Mouse (Mus musculus) megakaryocyte, adult 5-6 weeks (primary cell): ENCODE results near the gene Tada3. TPM values are rescaled to one million over a fixed set of nuclear protein-coding genes. Genes with fewer than 3 reads are reported as not detected.
"Not testable (repeated sequence)": the region's sequence is repeated elsewhere in the genome, so short reads cannot be mapped to it uniquely, and the experiment has no call there.

ENCODE experiments used
- ATAC-seq: 2 replicates; pipeline ENCODE4 v1.8.0; 2016; ENCODE audit warnings: mild to moderate bottlenecking, inconsistent platforms; ENCODE audit not compliant: poor library complexity, severe bottlenecking
- total RNA-seq, 2 experiments: library from RNA; stranded (forward) in 1 of 2; stranded (reverse) in 1 of 2; fragments of 153-499, 151-499 nt in 1 of 2; fragments of 221-1000, 200-1000 nt in 1 of 2; gene quantifications; 2 replicates each; pipeline versions ENCODE4 v1.2.3 to v1.2.4; 2015 to 2017

The Tada3 gene
- total RNA-seq, 2 experiments from 2014 or later, result 14.1 to 23.6 TPM

- ATAC-seq, result no peak
Observed at GRCm38 (mm10) chr6:113346897-113347296, 30.8 kb downstream of the Tada3 start.

GRCm38 (mm10) chr6:113344321-113344720, 33.4 kb downstream of the Tada3 start:
- no peak for ATAC-seq

- ATAC-seq, result peak; percentile 95
Observed at GRCm38 (mm10) chr6:113343177-113344092, 34.2 kb downstream of the Tada3 start, which contains the start of gene Camk1. Camk1 (minus strand) TSS chr6:113343984.

- ATAC-seq, result no peak
Observed at GRCm38 (mm10) chr6:113342297-113342696, 35.4 kb downstream of the Tada3 start.

- ATAC-seq, result peak; percentile 70
Observed at GRCm38 (mm10) chr6:113341574-113341973, 36.1 kb downstream of the Tada3 start.

GRCm38 (mm10) chr6:113336852-113337620, 40.6 kb downstream of the Tada3 start:
- no peak for ATAC-seq

- no peak for ATAC-seq
Observed at GRCm38 (mm10) chr6:113334216-113334615, 43.5 kb downstream of the Tada3 start.

- no peak for ATAC-seq
Observed at GRCm38 (mm10) chr6:113333137-113333950, 44.3 kb downstream of the Tada3 start.

- ATAC-seq, result not testable (repeated sequence)
Observed at GRCm38 (mm10) chr6:113332734-113333133, 44.9 kb downstream of the Tada3 start.

- no peak for ATAC-seq
Observed at GRCm38 (mm10) chr6:113331721-113332120, 46.0 kb downstream of the Tada3 start.

- peak; percentile 64 for ATAC-seq
Observed at GRCm38 (mm10) chr6:113330547-113330946, 47.1 kb downstream of the Tada3 start.

GRCm38 (mm10) chr6:113329396-113329795, 48.3 kb downstream of the Tada3 start:
- no peak for ATAC-seq

- ATAC-seq, result peak; percentile 88
Observed at GRCm38 (mm10) chr6:113326533-113327315, 51.0 kb downstream of the Tada3 start, which contains the start of gene Ogg1. Ogg1 (plus strand) TSS chr6:113326972.

Other genes with a start within 250 kb of the Tada3 start
- 0.18 TPM in 1 of 2 replicates, not detected in the other for gene Lhfpl4, start 182.5 kb downstream of the Tada3 start, total RNA-seq (2015)
- gene Lhfpl4, start 182.5 kb downstream of the Tada3 start, total RNA-seq (2017), result not detected in 2 replicates
- 30.6 and 34.0 TPM in 2 replicates for gene Mtmr14, start 140.0 kb downstream of the Tada3 start, total RNA-seq (2015)
- 56.5 and 60.9 TPM in 2 replicates for gene Mtmr14, start 140.0 kb downstream of the Tada3 start, total RNA-seq (2017)
- 0.20 and 0.30 TPM in 2 replicates for gene Cpne9, start 95.6 kb downstream of the Tada3 start, total RNA-seq (2015)
- 0.15 and 0.45 TPM in 2 replicates for gene Cpne9, start 95.6 kb downstream of the Tada3 start, total RNA-seq (2017)
- gene Brpf1, start 70.7 kb downstream of the Tada3 start, total RNA-seq (2015), result 47.0 and 47.6 TPM in 2 replicates
- gene Brpf1, start 70.7 kb downstream of the Tada3 start, total RNA-seq (2017), result 54.7 and 64.4 TPM in 2 replicates
- 10.6 and 12.0 TPM in 2 replicates for gene Ogg1, start 50.9 kb downstream of the Tada3 start, total RNA-seq (2015)
- gene Ogg1, start 50.9 kb downstream of the Tada3 start, total RNA-seq (2017), result 5.5 and 10.3 TPM in 2 replicates
- 31.8 and 39.6 TPM in 2 replicates for gene Camk1, start 33.9 kb downstream of the Tada3 start, total RNA-seq (2015)
- 57.6 and 68.3 TPM in 2 replicates for gene Camk1, start 33.9 kb downstream of the Tada3 start, total RNA-seq (2017)
- gene Arpc4, start 232 bp upstream of the Tada3 start, total RNA-seq (2015), result 255 and 284 TPM in 2 replicates
- 427 and 451 TPM in 2 replicates for gene Arpc4, start 232 bp upstream of the Tada3 start, total RNA-seq (2017)
- 6.2 and 7.2 TPM in 2 replicates for gene Ttll3, start 11.4 kb upstream of the Tada3 start, total RNA-seq (2015)
- gene Ttll3, start 11.4 kb upstream of the Tada3 start, total RNA-seq (2017), result 7.7 and 9.9 TPM in 2 replicates
- 2.5 and 6.2 TPM in 2 replicates for gene Rpusd3, start 41.5 kb upstream of the Tada3 start, total RNA-seq (2015)
- 2.5 and 3.0 TPM in 2 replicates for gene Rpusd3, start 41.5 kb upstream of the Tada3 start, total RNA-seq (2017)
- not detected in 2 replicates for gene Cidec, start 57.9 kb upstream of the Tada3 start, total RNA-seq (2015)
- gene Cidec, start 57.9 kb upstream of the Tada3 start, total RNA-seq (2017), result not detected in 2 replicates
- gene Jagn1, start 64.7 kb upstream of the Tada3 start, total RNA-seq (2015), result 34.2 and 43.6 TPM in 2 replicates
- gene Jagn1, start 64.7 kb upstream of the Tada3 start, total RNA-seq (2017), result 11.0 and 12.7 TPM in 2 replicates
- gene Il17re, start 80.6 kb upstream of the Tada3 start, total RNA-seq (2015), result not detected in 2 replicates
- gene Il17re, start 80.6 kb upstream of the Tada3 start, total RNA-seq (2017), result not detected in 2 replicates
- gene Il17rc, start 93.5 kb upstream of the Tada3 start, total RNA-seq (2015), result not detected in 2 replicates
- not detected in 2 replicates for gene Il17rc, start 93.5 kb upstream of the Tada3 start, total RNA-seq (2017)
- gene Creld1, start 105.4 kb upstream of the Tada3 start, total RNA-seq (2015), result 0.27 and 2.1 TPM in 2 replicates
- gene Creld1, start 105.4 kb upstream of the Tada3 start, total RNA-seq (2017), result 1.9 and 3.4 TPM in 2 replicates
- 0.09 TPM in 1 of 2 replicates, not detected in the other for gene Prrt3, start 124.0 kb upstream of the Tada3 start, total RNA-seq (2015)
- gene Prrt3, start 124.0 kb upstream of the Tada3 start, total RNA-seq (2017), result not detected in 2 replicates
- 60.0 and 61.6 TPM in 2 replicates for gene Emc3, start 153.8 kb upstream of the Tada3 start, total RNA-seq (2015)
- 33.0 and 38.4 TPM in 2 replicates for gene Emc3, start 153.8 kb upstream of the Tada3 start, total RNA-seq (2017)
- 8.7 and 10.7 TPM in 2 replicates for gene Fancd2, start 153.8 kb upstream of the Tada3 start, total RNA-seq (2015)
- 14.4 and 16.2 TPM in 2 replicates for gene Fancd2, start 153.8 kb upstream of the Tada3 start, total RNA-seq (2017)
- gene Fancd2os, start 222.8 kb upstream of the Tada3 start, total RNA-seq (2015), result 0.18 TPM in 1 of 2 replicates, not detected in the other
- gene Fancd2os, start 222.8 kb upstream of the Tada3 start, total RNA-seq (2017), result not detected in 2 replicates
- 364 and 398 TPM in 2 replicates for gene Brk1, start 226.9 kb upstream of the Tada3 start, total RNA-seq (2015)
- gene Brk1, start 226.9 kb upstream of the Tada3 start, total RNA-seq (2017), result 185 and 211 TPM in 2 replicates
- 38.3 and 39.8 TPM in 2 replicates for gene Vhl, start 246.1 kb upstream of the Tada3 start, total RNA-seq (2015)
- gene Vhl, start 246.1 kb upstream of the Tada3 start, total RNA-seq (2017), result 24.1 and 28.0 TPM in 2 replicates